Mouse (Mus musculus) intestine, postnatal 0 days (tissue): ENCODE measurements around the gene Chst1. TPM values are rescaled to one million over a fixed set of nuclear protein-coding genes. Genes with fewer than 3 reads are reported as not detected.

ENCODE experiments used
- ATAC-seq: fragments of 200-750 bp; cut with Nextera tagmentation; 2 replicates; pipeline ENCODE4 v1.8.0; 2017; ENCODE audit warnings: mild to moderate bottlenecking, moderate TSS enrichment, moderate library complexity
- H3K27ac ChIP-seq: fragments of 300-500 bp; sonication (generic); 2 replicates; pipeline ENCODE4 v1.5.1; 2014; ENCODE audit warnings: mild to moderate bottlenecking, low read depth, low read length, moderate library complexity
- H3K27me3 ChIP-seq: fragments of 300-500 bp; sonication (generic); replicated peaks from 2 replicates; pipeline ENCODE4 v1.6.1; 2014; ENCODE audit warnings: low read length, mixed read lengths; ENCODE audit not compliant: control insufficient read depth, insufficient read depth
- H3K36me3 ChIP-seq: fragments of 300-500 bp; sonication (generic); 2 replicates; pipeline ENCODE4 v1.6.1; 2014; ENCODE audit warnings: mild to moderate bottlenecking, moderate library complexity; ENCODE audit not compliant: control insufficient read depth, insufficient read depth
- H3K4me1 ChIP-seq: fragments of 300-500 bp; sonication (generic); replicated peaks from 2 replicates; pipeline ENCODE4 v1.6.1; 2014; ENCODE audit warnings: antibody characterized with exemption, low read length, mixed read lengths; ENCODE audit not compliant: control insufficient read depth, insufficient read depth
- H3K4me2 ChIP-seq: fragments of 300-500 bp; sonication (generic); replicated peaks from 2 replicates; pipeline ENCODE4 v1.6.1; 2014; ENCODE audit warnings: low read depth, mild to moderate bottlenecking, moderate library complexity
- H3K4me3 ChIP-seq: fragments of 300-500 bp; sonication (generic); 2 replicates; pipeline ENCODE4 v1.5.1; 2014; ENCODE audit warnings: low read depth, low read length
- H3K9ac ChIP-seq: fragments of 300-500 bp; sonication (generic); 2 replicates; pipeline ENCODE4 v1.6.1; 2014; ENCODE audit warnings: mild to moderate bottlenecking, low read depth, low read length
- H3K9me3 ChIP-seq: fragments of 300-500 bp; sonication (generic); 2 replicates; pipeline ENCODE4 v1.6.1; 2016; ENCODE audit warnings: mixed run types; ENCODE audit not compliant: control insufficient read depth
- CTCF ChIP-seq: sonication (generic); IDR thresholded peaks from 2 replicates; pipeline ENCODE4 v1.5.1; 2016; ENCODE audit warnings: low read depth, mild to moderate bottlenecking, control low read depth, antibody characterized with exemption, moderate library complexity
- WGBS: fragments of 180-500 bp; shearing (Covaris S2); extraction: QIAGEN DNeasy Blood & Tissue Kit; methylation state at CpG from one replicate; pipeline ENCODE4 v1.1.7; 2014; 5-methylcytosine and 5-hydroxymethylcytosine counted together
- microRNA-seq: library from miRNA; unstranded; fragments of <30 nt; microRNA quantifications from one replicate; pipeline ENCODE4, GENCODE M21; 2016
- polyA plus RNA-seq: library from polyadenylated mRNA; unstranded; fragments of >200 nt; fragmentation: Nextera tagmentation; extraction: Ambion mirVana; gene quantifications from 2 replicates; pipeline ENCODE4 v1.2.1, GENCODE M21; 2015

The Chst1 gene
- polyA plus RNA-seq, 1 experiment from 2014 or later = 2.2 TPM

DNA sequence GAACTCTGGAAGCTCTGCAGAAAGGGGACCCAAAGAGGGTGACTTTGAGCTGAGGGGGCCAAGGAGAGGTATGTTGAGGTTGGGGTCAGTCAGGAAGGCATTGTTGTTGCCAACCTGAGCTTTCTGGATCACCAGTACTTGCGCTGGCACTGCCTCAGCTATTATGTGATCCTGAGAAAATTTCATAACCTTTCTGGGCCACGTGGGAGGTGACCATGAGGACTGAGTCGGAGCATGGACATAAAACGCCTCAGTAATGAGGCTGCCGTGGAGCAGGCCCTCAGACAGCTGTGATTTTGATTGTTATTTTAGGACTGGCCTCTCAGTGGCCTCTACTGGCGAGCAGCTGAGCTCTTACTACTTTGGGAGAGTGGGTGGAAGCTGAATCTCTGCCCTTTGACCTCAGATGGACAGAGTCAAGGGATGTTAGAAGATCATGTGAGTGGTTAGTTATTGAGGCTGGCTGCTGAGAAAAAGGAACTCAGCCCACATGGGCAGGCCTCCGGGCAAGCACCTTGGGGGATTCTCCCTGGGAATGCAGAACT is 60.1 kb downstream of the Chst1 start:
- Histone ChIP-seq H3K27me3 (no peaks in the 10 kb centered on the region), H3K9me3 (no peaks in the 10 kb centered on the region), H3K27ac (no peak overlapping the region), H3K4me3 (no peak overlapping the region), H3K36me3 (no peaks in the 10 kb centered on the region), H3K9ac (no peak overlapping the region), H3K4me2 (no peak overlapping the region), H3K4me1 (no peaks in the 10 kb centered on the region)
- no peak for ATAC-seq
- no peak for TF ChIP-seq CTCF
- 69% methylated on average over 7 of the region's 7 CpGs for WGBS

GRCm38 (mm10) chr2:92662534-92663068 is 63.1 kb downstream of the Chst1 start:
- no peak for ATAC-seq
- Histone ChIP-seq H3K4me2 (no peak overlapping the region), H3K36me3 (no peaks in the 10 kb centered on the region), H3K27ac (no peak overlapping the region), H3K27me3 (no peaks in the 10 kb centered on the region), H3K4me1 (no peaks in the 10 kb centered on the region), H3K9ac (no peak overlapping the region), H3K4me3 (no peak overlapping the region), H3K9me3 (no peaks in the 10 kb centered on the region)
- TF ChIP-seq CTCF = no peak
- 81% methylated on average over 6 of the region's 6 CpGs for WGBS

Small RNAs within 50 kb of the gene (microRNA-seq; reads per million reads assigned to microRNA genes)
- gene Mir7221 = not detected
- gene Mir7222 = not detected

Other genes with a start within 250 kb of the Chst1 start
- 84.8 and 86.0 TPM in 2 replicates for gene Pex16, start 225.0 kb upstream of the Chst1 start, polyA plus RNA-seq
- gene Large2, start 224.8 kb upstream of the Chst1 start, polyA plus RNA-seq = 8.3 and 9.1 TPM in 2 replicates
- 2.1 and 3.1 TPM in 2 replicates for gene 1700029I15Rik, start 217.2 kb upstream of the Chst1 start, polyA plus RNA-seq
- 7.2 and 7.4 TPM in 2 replicates for gene Mapk8ip1, start 198.4 kb upstream of the Chst1 start, polyA plus RNA-seq
- 10.0 and 11.7 TPM in 2 replicates for gene Cry2, start 165.7 kb upstream of the Chst1 start, polyA plus RNA-seq
- 51.9 and 59.2 TPM in 2 replicates for gene Slc35c1, start 139.2 kb upstream of the Chst1 start, polyA plus RNA-seq